Mouse (Mus musculus): ENCODE measurements at regions not wholly inside any gene's neighbourhood (a gene's known extent, or its start where the extent isn't known, plus 50 kb on each side); places are given as distances from the start of the nearest gene placed in this dataset.

DNA sequence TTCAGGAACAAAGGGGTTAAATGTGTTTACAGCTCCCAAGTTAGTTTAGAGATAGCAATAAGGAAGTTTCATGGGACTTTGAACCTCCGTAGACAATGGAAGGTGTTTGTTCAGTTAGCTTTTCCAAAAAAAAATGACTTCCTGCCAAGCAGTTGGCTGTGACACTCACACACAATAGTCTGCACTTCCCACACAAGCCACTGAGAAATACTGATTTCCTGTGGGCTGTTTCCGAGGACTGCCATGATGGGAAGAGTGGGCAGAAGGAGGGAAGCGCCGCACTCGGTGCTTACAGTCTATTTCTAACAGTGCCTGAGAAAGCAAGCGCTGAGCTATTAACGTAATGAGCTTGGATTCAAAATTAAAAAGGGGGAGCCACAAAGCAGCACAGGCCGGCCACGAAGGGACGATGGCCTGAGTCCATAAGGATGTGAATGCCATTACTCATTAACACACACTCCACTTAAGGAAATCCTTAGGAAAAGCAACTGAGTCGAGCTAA is 144.4 kb upstream of the Nav3 start:
- no peak overlapping the region for H3K4me3 ChIP-seq (ENCODE audit: control insufficient read depth in 1 of 2, insufficient read depth in 1 of 2, low read depth in 2 of 2, low read length in 2 of 2)
- no peaks in the 10 kb centered on the region for H3K79me2 ChIP-seq (ENCODE audit: control insufficient read depth, insufficient read depth, low read length, poor library complexity)
- H3K9me3 ChIP-seq (replicated peaks; ENCODE audit: insufficient read depth, low read length), result no peaks in the 10 kb centered on the region
- TF ChIP-seq ETS1 (IDR thresholded peaks at IDR 0.05; ENCODE audit: low read depth, low read length), result no peak
- no peak for TF ChIP-seq MAZ (IDR thresholded peaks at IDR 0.05; ENCODE audit: low read depth, low read length)
- no peak for TF ChIP-seq HCFC1 (IDR thresholded peaks at IDR 0.05; ENCODE audit: low read depth, low read length)
- no peak for TF ChIP-seq MAFK (IDR thresholded peaks at IDR 0.05; ENCODE audit: borderline replicate concordance, low read depth, low read length)
- no peak for TF ChIP-seq CTCF (IDR thresholded peaks at IDR 0.05 in 2 of 3, conservative IDR thresholded peaks at IDR 0.05 in 1 of 3; ENCODE audit: control insufficient read depth in 1 of 3, insufficient read depth in 1 of 3, low read depth in 2 of 3, low read length in 3 of 3, poor library complexity in 1 of 3, severe bottlenecking in 1 of 3)
- TF ChIP-seq NELFE (IDR thresholded peaks at IDR 0.05; ENCODE audit: low read depth, low read length), result no peak
- no peak for TF ChIP-seq GATA1 (IDR thresholded peaks at IDR 0.05; ENCODE audit: low read depth, low read length)
- H3K9ac ChIP-seq (ENCODE audit: control insufficient read depth, low read depth, low read length, poor library complexity, severe bottlenecking), result no peak overlapping the region
- H3K4me1 ChIP-seq (ENCODE audit: control insufficient read depth in 1 of 2, insufficient read depth in 2 of 2, low read length in 2 of 2), result no peaks in the 10 kb centered on the region
- no peaks in the 10 kb centered on the region for H3K27me3 ChIP-seq (ENCODE audit: control insufficient read depth in 1 of 2, insufficient read depth in 2 of 2, low read length in 2 of 2)
- no peak for DNase-seq (ENCODE audit: low read depth, low spot score)
- H3K27ac ChIP-seq (ENCODE audit: control insufficient read depth, low read depth, low read length), result no peak overlapping the region
- no peaks in the 10 kb centered on the region for H3K36me3 ChIP-seq (ENCODE audit: control insufficient read depth in 1 of 2, insufficient read depth in 2 of 2, low read length in 2 of 2)

DNA sequence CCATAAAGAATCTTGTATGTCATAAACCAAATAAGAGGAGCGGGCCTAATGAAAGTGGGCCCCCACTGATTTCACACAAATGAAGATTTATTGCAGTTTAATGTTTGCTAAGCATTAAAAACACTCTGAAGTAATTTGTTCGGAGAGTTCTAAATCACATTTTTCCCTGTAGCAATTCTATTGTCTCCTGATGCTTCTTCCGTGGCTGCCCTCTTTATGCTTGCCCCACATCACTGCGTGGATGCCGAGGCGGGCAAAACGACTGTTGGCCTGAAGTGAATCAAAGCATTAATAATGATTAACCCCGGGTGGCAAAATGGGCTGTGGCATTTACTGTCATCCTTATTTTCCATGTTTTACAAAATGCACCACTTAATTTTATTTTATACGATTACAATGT is 134.9 kb upstream of the E2f7 start:
- Histone ChIP-seq H3K9me3 (replicated peaks; ENCODE audit: insufficient read depth, low read length) (no peaks in the 10 kb centered on the region), H3K36me3 (ENCODE audit: control insufficient read depth in 1 of 2, insufficient read depth in 2 of 2, low read length in 2 of 2) (no peaks in the 10 kb centered on the region), H3K4me3 (ENCODE audit: control insufficient read depth in 1 of 2, insufficient read depth in 1 of 2, low read depth in 2 of 2, low read length in 2 of 2) (no peak overlapping the region), H3K27me3 (ENCODE audit: control insufficient read depth in 1 of 2, insufficient read depth in 2 of 2, low read length in 2 of 2) (no peaks in the 10 kb centered on the region), H3K4me1 (ENCODE audit: control insufficient read depth in 1 of 2, insufficient read depth in 2 of 2, low read length in 2 of 2) (no peaks in the 10 kb centered on the region), H3K27ac (ENCODE audit: control insufficient read depth, low read depth, low read length) (no peak overlapping the region), H3K9ac (ENCODE audit: control insufficient read depth, low read depth, low read length, poor library complexity, severe bottlenecking) (no peak overlapping the region), H3K79me2 (ENCODE audit: control insufficient read depth, insufficient read depth, low read length, poor library complexity) (no peaks in the 10 kb centered on the region)
- TF ChIP-seq MEF2A (IDR thresholded peaks at IDR 0.05; ENCODE audit: extremely low read depth, insufficient replicate concordance, low read depth, low read length, poor library complexity, severe bottlenecking) (no peak), ETS1 (IDR thresholded peaks at IDR 0.05; ENCODE audit: low read depth, low read length) (no peak), POLR2AphosphoS2 (IDR thresholded peaks at IDR 0.05; ENCODE audit: low read length) (no peak), CHD2 (IDR thresholded peaks at IDR 0.05; ENCODE audit: low read length) (no peak), BHLHE40 (IDR thresholded peaks at IDR 0.05; ENCODE audit: borderline replicate concordance, low read depth, low read length) (no peak), EP300 (IDR thresholded peaks at IDR 0.05; ENCODE audit: low read depth in 1 of 2, low read length in 2 of 2) (no peak), USF2 (IDR thresholded peaks at IDR 0.05; ENCODE audit: borderline replicate concordance in 1 of 2, insufficient read depth in 1 of 2, low read depth in 1 of 2, low read length in 2 of 2) (no peak), ZC3H11A (IDR thresholded peaks at IDR 0.05; ENCODE audit: low read depth, low read length) (no peak), POLR2A (IDR thresholded peaks at IDR 0.05; ENCODE audit: control insufficient read depth in 1 of 2, insufficient read depth in 1 of 2, low read depth in 1 of 2, low read length in 2 of 2, poor library complexity in 1 of 2) (no peak), HCFC1 (IDR thresholded peaks at IDR 0.05; ENCODE audit: low read depth, low read length) (no peak), USF1 (IDR thresholded peaks at IDR 0.05; ENCODE audit: low read depth, low read length) (no peak), SIN3A (IDR thresholded peaks at IDR 0.05; ENCODE audit: low read length) (no peak), TBP (IDR thresholded peaks at IDR 0.05; ENCODE audit: low read depth, low read length) (no peak), TCF12 (IDR thresholded peaks at IDR 0.05; ENCODE audit: low read depth, low read length) (no peak), SMC3 (IDR thresholded peaks at IDR 0.05; ENCODE audit: low read depth, low read length) (no peak), MYC (IDR thresholded peaks at IDR 0.05; ENCODE audit: low read depth, low read length) (no peak), GABPA (IDR thresholded peaks at IDR 0.05; ENCODE audit: low read depth, low read length) (no peak), CTCF (IDR thresholded peaks at IDR 0.05 in 2 of 3, conservative IDR thresholded peaks at IDR 0.05 in 1 of 3; ENCODE audit: control insufficient read depth in 1 of 3, insufficient read depth in 1 of 3, low read depth in 2 of 3, low read length in 3 of 3, poor library complexity in 1 of 3, severe bottlenecking in 1 of 3) (no peak)
- no peak for DNase-seq (ENCODE audit: low read depth, low spot score)
